Mouse (Mus musculus): ENCODE results near the gene Intu.

- no peak for TF ChIP-seq CHD2 (IDR thresholded peaks at IDR 0.05; ENCODE audit: low read depth, low read length)
- no peak for TF ChIP-seq HCFC1 (IDR thresholded peaks at IDR 0.05; ENCODE audit: borderline replicate concordance, insufficient read depth, low read length)
- TF ChIP-seq ZNF384 (IDR thresholded peaks at IDR 0.05; ENCODE audit: low read depth, low read length): no peak
- TF ChIP-seq MAFK (IDR thresholded peaks at IDR 0.05; ENCODE audit: insufficient read depth, low read depth, low read length): no peak
Measured at GRCm38 (mm10) chr3:40653582-40653981, 122.5 kb downstream of the Intu start.

Measured in ES-E14 (cell line).